Mouse (Mus musculus): ENCODE data around the gene Dhx58. TPM values are rescaled to one million over a fixed set of nuclear protein-coding genes. Genes with fewer than 3 reads are reported as not detected.

The Dhx58 gene
- polyA plus RNA-seq, 1 experiment: 9.2 TPM

DNA sequence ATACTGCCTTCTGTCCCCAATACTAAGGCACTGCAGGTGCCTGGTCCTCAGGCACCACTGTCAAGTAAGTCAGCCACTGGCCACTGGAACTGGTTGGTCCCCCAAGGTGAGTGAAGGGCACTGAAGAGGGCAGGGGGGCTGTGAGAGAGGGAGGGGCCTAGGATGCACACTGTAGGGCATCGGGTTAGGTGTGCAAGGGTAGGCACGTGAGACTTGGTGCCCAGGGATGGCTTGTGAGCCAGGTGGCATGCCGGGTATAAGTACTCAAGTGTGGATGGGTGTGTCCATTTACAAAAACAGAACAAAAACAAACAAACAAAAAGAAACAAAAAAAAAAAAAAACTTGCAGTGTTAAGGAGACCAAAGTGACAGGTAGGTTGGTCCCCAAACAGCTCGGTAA lies 15.6 kb downstream of the Dhx58 start:
- no peaks in the 10 kb centered on the region for H3K9me3 ChIP-seq
- TF ChIP-seq GATA1 (IDR thresholded peaks at IDR 0.05; ENCODE audit: borderline replicate concordance, low read length): no peak
- no peak for TF ChIP-seq FLI1 (IDR thresholded peaks at IDR 0.05; ENCODE audit: low read length)
- H3K27me3 ChIP-seq (replicated peaks): peaks cover 65% of the 10 kb centered on the region

DNA sequence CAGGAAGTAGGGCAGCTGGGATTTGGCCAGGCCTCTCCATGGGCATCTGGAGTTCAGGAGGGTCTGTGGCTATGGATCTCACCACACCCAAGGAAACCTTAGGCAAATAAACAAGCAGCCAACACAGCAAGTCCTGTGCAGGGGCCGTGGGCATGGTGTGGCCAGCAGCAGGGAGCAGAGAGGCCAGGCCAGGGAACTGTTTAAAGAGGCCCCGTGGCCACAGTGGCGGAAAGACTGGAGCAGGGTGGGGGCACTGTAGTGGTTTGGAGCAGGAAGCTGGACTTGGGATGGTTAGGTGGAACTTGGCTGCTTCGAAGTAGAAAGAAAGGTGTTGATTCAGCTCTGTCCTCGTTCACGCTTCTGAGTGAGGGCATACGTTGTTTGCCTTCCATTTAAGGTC lies 16.8 kb downstream of the Dhx58 start:
- Histone ChIP-seq H3K9me3 (no peaks in the 10 kb centered on the region), H3K4me1 (peaks cover 21% of the 10 kb centered on the region), H3K36me3 (replicated peaks; ENCODE audit: low read length) (no peaks in the 10 kb centered on the region), H3K27me3 (replicated peaks) (peaks cover 65% of the 10 kb centered on the region), H3K4me3 (replicated peaks) (no peak overlapping the region)
- TF ChIP-seq GATA1 (IDR thresholded peaks at IDR 0.05; ENCODE audit: borderline replicate concordance, low read length): no peak
- no peak for TF ChIP-seq FLI1 (IDR thresholded peaks at IDR 0.05; ENCODE audit: low read length)

More for the DNA sequence above, 15.6 kb downstream of the Dhx58 start:
- Histone ChIP-seq H3K36me3 (replicated peaks; ENCODE audit: low read length) (no peaks in the 10 kb centered on the region), H3K4me1 (peaks cover 32% of the 10 kb centered on the region), H3K4me3 (replicated peaks) (no peak overlapping the region)

- no peak for TF ChIP-seq FLI1 (IDR thresholded peaks at IDR 0.05; ENCODE audit: low read length)
- no peak for TF ChIP-seq GATA1 (IDR thresholded peaks at IDR 0.05; ENCODE audit: borderline replicate concordance, low read length)
These were observed 18.7 kb downstream of the Dhx58 start for GRCm38 (mm10) chr11:100685371-100685770.

GRCm38 (mm10) chr11:100684084-100684483 lies 20.0 kb downstream of the Dhx58 start:
- Histone ChIP-seq H3K4me1 (peaks cover 19% of the 10 kb centered on the region), H3K27me3 (replicated peaks) (peaks cover 67% of the 10 kb centered on the region), H3K36me3 (replicated peaks; ENCODE audit: low read length) (no peaks in the 10 kb centered on the region), H3K4me3 (replicated peaks) (no peak overlapping the region), H3K9me3 (no peaks in the 10 kb centered on the region)
- no peak for TF ChIP-seq FLI1 (IDR thresholded peaks at IDR 0.05; ENCODE audit: low read length)
- TF ChIP-seq GATA1 (IDR thresholded peaks at IDR 0.05; ENCODE audit: borderline replicate concordance, low read length): no peak

More at GRCm38 (mm10) chr11:100685371-100685770, 18.7 kb downstream of the Dhx58 start:
- peaks cover 15% of the 10 kb centered on the region for H3K4me1 ChIP-seq
- no peak overlapping the region for H3K4me3 ChIP-seq (replicated peaks)
- peaks cover 63% of the 10 kb centered on the region for H3K27me3 ChIP-seq (replicated peaks)
- no peaks in the 10 kb centered on the region for H3K9me3 ChIP-seq
- H3K36me3 ChIP-seq (replicated peaks; ENCODE audit: low read length): no peaks in the 10 kb centered on the region

- H3K4me3 ChIP-seq (replicated peaks): no peak overlapping the region
- no peaks in the 10 kb centered on the region for H3K36me3 ChIP-seq (replicated peaks; ENCODE audit: low read length)
- H3K27me3 ChIP-seq (replicated peaks): peaks cover 75% of the 10 kb centered on the region
These were observed 21.5 kb downstream of the Dhx58 start for GRCm38 (mm10) chr11:100682526-100682925.

DNA sequence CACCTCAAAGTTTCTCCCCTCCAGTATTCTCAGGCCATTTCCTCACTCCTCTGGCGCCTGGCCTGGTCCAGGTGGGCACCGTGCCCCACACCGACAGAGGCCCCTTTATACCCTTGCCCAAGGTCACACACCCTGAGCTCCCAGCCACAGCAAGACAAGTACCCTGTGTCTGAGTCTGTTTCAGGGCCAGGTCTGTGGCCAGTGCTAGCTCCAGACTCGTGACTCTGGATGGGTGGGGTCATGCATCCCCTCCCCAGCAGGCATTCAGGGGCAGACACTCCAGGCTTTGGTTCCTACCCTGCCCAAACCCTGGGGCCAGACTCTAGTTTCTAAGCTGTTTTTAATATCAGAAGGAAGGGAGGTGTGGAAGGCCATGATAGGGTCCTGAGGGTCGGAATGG lies 22.2 kb downstream of the Dhx58 start:
- TF ChIP-seq GATA1 (IDR thresholded peaks at IDR 0.05; ENCODE audit: borderline replicate concordance, low read length): no peak
- no peak for TF ChIP-seq FLI1 (IDR thresholded peaks at IDR 0.05; ENCODE audit: low read length)
- peaks cover 19% of the 10 kb centered on the region for H3K4me1 ChIP-seq
- H3K9me3 ChIP-seq: no peaks in the 10 kb centered on the region
- no peaks in the 10 kb centered on the region for H3K36me3 ChIP-seq (replicated peaks; ENCODE audit: low read length)
- no peak overlapping the region for H3K4me3 ChIP-seq (replicated peaks)
- H3K27me3 ChIP-seq (replicated peaks): peaks cover 72% of the 10 kb centered on the region

More at GRCm38 (mm10) chr11:100682526-100682925, 21.5 kb downstream of the Dhx58 start:
- no peak for TF ChIP-seq FLI1 (IDR thresholded peaks at IDR 0.05; ENCODE audit: low read length)
- no peak for TF ChIP-seq GATA1 (IDR thresholded peaks at IDR 0.05; ENCODE audit: borderline replicate concordance, low read length)
- H3K9me3 ChIP-seq: no peaks in the 10 kb centered on the region
- peaks cover 23% of the 10 kb centered on the region for H3K4me1 ChIP-seq

DNA sequence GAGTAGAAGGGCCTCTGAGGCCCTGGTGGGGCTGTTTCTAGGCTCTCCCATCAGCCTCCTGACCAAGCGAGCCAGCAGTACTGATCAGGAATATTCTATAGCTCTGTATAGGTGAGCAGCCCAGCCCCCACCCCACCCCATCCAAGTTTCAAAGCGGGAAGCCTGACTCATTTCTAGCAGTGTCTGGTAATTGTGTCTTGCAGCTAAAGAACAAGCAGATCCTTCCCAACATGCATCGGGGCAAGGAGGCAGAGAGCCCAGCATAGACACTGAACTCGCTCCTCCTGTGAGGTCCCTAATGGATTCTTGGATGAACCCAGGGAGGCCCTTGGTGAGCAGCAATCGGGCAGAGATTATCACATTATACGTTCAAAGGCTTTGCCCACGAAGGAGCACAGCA lies 26.3 kb downstream of the Dhx58 start:
- H3K4me1 ChIP-seq: peaks cover 24% of the 10 kb centered on the region
- no peaks in the 10 kb centered on the region for H3K36me3 ChIP-seq (replicated peaks; ENCODE audit: low read length)
- no peak for TF ChIP-seq GATA1 (IDR thresholded peaks at IDR 0.05; ENCODE audit: borderline replicate concordance, low read length)
- TF ChIP-seq FLI1 (IDR thresholded peaks at IDR 0.05; ENCODE audit: low read length): no peak
- no peak overlapping the region for H3K4me3 ChIP-seq (replicated peaks)
- H3K27me3 ChIP-seq (replicated peaks): peaks cover 86% of the 10 kb centered on the region
- no peaks in the 10 kb centered on the region for H3K9me3 ChIP-seq

DNA sequence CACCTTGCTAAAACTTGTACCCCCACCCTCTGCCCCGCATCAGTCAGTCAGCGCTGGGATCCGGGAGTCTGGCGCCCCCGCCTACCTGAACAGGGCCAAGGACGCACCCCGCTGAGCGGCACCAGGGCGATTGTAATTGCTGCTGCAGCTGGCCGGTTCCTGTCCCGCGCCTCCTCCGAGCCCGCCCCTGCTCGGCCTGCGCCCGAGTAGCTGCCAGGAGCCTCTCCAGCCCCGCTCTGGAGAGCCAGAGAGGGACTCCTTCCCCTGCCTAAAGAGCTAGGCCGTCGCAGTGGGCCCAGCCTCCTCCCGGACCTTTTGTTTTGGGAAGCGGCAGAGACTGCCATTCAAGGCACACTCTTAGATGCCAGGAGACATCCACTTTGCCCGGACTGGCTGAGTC lies 30.9 kb downstream of the Dhx58 start:
- no peaks in the 10 kb centered on the region for H3K36me3 ChIP-seq (replicated peaks; ENCODE audit: low read length)
- TF ChIP-seq FLI1 (IDR thresholded peaks at IDR 0.05; ENCODE audit: low read length) (no peak), GATA1 (IDR thresholded peaks at IDR 0.05; ENCODE audit: borderline replicate concordance, low read length) (no peak)
- peaks cover 19% of the 10 kb centered on the region for H3K4me1 ChIP-seq
- H3K4me3 ChIP-seq (replicated peaks): no peak overlapping the region
- H3K9me3 ChIP-seq: peaks cover 8% of the 10 kb centered on the region
- H3K27me3 ChIP-seq (replicated peaks): peaks cover 80% of the 10 kb centered on the region

- Histone ChIP-seq H3K9me3 (peaks cover 8% of the 10 kb centered on the region), H3K4me3 (replicated peaks) (no peak overlapping the region), H3K36me3 (replicated peaks; ENCODE audit: low read length) (no peaks in the 10 kb centered on the region), H3K4me1 (peaks cover 19% of the 10 kb centered on the region), H3K27me3 (replicated peaks) (peaks cover 69% of the 10 kb centered on the region)
- TF ChIP-seq FLI1 (IDR thresholded peaks at IDR 0.05; ENCODE audit: low read length): no peak
- no peak for TF ChIP-seq GATA1 (IDR thresholded peaks at IDR 0.05; ENCODE audit: borderline replicate concordance, low read length)
These were observed 32.1 kb downstream of the Dhx58 start for GRCm38 (mm10) chr11:100671956-100672355.

- H3K36me3 ChIP-seq (replicated peaks; ENCODE audit: low read length): no peaks in the 10 kb centered on the region
- peaks cover 62% of the 10 kb centered on the region for H3K27me3 ChIP-seq (replicated peaks)
- H3K9me3 ChIP-seq: peaks cover 8% of the 10 kb centered on the region
- no peak overlapping the region for H3K4me3 ChIP-seq (replicated peaks)
- no peak for TF ChIP-seq FLI1 (IDR thresholded peaks at IDR 0.05; ENCODE audit: low read length)
- TF ChIP-seq GATA1 (IDR thresholded peaks at IDR 0.05; ENCODE audit: borderline replicate concordance, low read length): no peak
- H3K4me1 ChIP-seq: peaks cover 19% of the 10 kb centered on the region
These were observed 33.0 kb downstream of the Dhx58 start for GRCm38 (mm10) chr11:100671049-100671448.

- peaks cover 27% of the 10 kb centered on the region for H3K27me3 ChIP-seq (replicated peaks)
- H3K36me3 ChIP-seq (replicated peaks; ENCODE audit: low read length): no peaks in the 10 kb centered on the region
- H3K4me3 ChIP-seq (replicated peaks): no peak overlapping the region
- peaks cover 26% of the 10 kb centered on the region for H3K4me1 ChIP-seq
- no peaks in the 10 kb centered on the region for H3K9me3 ChIP-seq
- TF ChIP-seq FLI1 (IDR thresholded peaks at IDR 0.05; ENCODE audit: low read length) (no peak), GATA1 (IDR thresholded peaks at IDR 0.05; ENCODE audit: borderline replicate concordance, low read length) (no peak)
These were observed 44.3 kb downstream of the Dhx58 start for GRCm38 (mm10) chr11:100659806-100660205.
